Mouse (Mus musculus) heart, adult 2 months (tissue): Measurements from ENCODE around the gene Lingo3.

Experiments used
- CTCF ChIP-seq: fragments of 200-600 bp; IDR thresholded peaks from 2 replicates; pipeline ENCODE4 v1.8.1; 2022; ENCODE audit warnings: antibody characterized with exemption, mild to moderate bottlenecking, moderate library complexity
- EP300 ChIP-seq: fragments of 200-500 bp; IDR thresholded peaks from 2 replicates; pipeline ENCODE4 v1.6.1; 2011; ENCODE audit warnings: low read depth, low read length, control low read depth; ENCODE audit not compliant: insufficient read depth

DNA sequence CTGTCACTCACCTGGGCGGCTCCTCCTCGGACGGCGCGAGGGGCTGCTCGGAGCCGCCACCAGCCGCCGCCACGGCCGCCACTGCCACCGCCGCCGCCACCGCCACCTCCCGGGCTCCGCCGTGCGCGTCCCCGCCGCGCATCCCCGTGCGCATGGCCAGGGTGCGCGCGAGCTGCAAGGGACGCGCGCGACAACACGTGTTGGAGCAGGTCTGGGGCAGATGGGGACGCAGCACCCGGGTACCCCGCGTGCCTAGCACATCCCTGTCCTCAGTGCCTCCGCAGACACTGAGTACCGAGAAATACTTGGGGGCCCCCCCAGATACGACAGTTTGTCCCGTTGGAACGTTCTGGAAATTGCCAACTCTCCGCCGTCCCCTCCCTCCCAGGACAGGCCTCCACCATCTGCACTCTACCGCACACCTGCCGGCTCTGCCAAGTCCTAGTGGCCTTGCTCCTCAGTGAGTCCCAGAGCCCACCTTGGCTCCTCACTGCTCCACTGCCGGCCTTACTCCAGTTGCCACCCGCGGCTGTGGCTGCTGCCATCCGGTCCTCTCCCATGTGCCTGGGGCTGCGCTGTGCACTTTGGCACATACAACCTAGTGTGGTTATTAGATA lies at the start of gene Lingo3:
- TF ChIP-seq CTCF: no peak
- no peak for TF ChIP-seq EP300
